Mouse (Mus musculus): ENCODE results near the gene Arhgef40.

- TF ChIP-seq POLR2A (IDR thresholded peaks at IDR 0.05; ENCODE audit: extremely low read depth, insufficient read depth, low read length) (no peak), CTCF (IDR thresholded peaks at IDR 0.05; ENCODE audit: extremely low read depth, insufficient read depth, low read length) (no peak)
These were observed 36.6 kb downstream of the Arhgef40 start for GRCm38 (mm10) chr14:52021138-52021529.
